Mouse (Mus musculus) lung, postnatal 0 days (tissue): ENCODE measurements at regions not wholly inside any gene's neighbourhood (a gene's known extent, or its start where the extent isn't known, plus 50 kb on each side); places are given as distances from the start of the nearest gene placed in this dataset.

Experiments used
- CTCF ChIP-seq: IDR thresholded peaks from 2 replicates; pipeline ENCODE4 v1.5.1; 2016; ENCODE audit warnings: antibody characterized with exemption, mild to moderate bottlenecking
- EP300 ChIP-seq: IDR thresholded peaks from 2 replicates; pipeline ENCODE4 v1.6.1; 2016; ENCODE audit warnings: antibody characterized with exemption, mild to moderate bottlenecking, control low read depth

DNA sequence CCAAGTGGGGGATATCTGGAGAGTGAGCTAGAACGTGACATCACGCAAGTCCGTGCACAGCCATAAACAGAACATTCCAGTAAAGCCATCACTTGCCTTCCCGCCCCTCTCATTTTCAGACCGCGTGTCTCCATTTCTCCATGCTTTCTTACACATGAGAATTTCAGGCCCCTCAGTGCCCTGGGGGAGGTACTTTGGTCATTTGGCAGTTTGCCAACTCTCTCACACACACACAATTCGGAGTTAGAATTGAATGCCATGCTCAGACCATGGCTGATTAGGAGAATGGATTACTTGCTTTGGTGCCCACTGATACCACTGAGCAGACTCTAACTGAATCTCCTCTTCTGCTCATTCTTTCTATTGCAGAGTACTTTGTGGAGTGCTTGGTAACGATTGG lies 400.7 kb upstream of the Id4 start:
- no peak for TF ChIP-seq EP300
- TF ChIP-seq CTCF: no peak
